Mouse (Mus musculus) kidney, postnatal 0 days (tissue): ENCODE results near the gene Vipr2. TPM values are rescaled to one million over a fixed set of nuclear protein-coding genes. Genes with fewer than 3 reads are reported as not detected.

ENCODE experiments used
- ATAC-seq: fragments of 200-750 bp; cut with Nextera tagmentation; replicated peaks from 2 replicates; pipeline ENCODE4 v1.8.0; 2017; ENCODE audit warnings: low read depth, moderate number of reproducible peaks, moderate TSS enrichment, moderate library complexity; ENCODE audit not compliant: low FRiP score
- DNase-seq: peaks from one replicate; pipeline ENCODE4 v3.0.0-alpha.2; 2016; ENCODE audit warnings: low spot score
- H3K27ac ChIP-seq: fragments of 300-500 bp; sonication (generic); 2 replicates; pipeline ENCODE4 v1.5.1; 2014; ENCODE audit warnings: mild to moderate bottlenecking
- H3K27me3 ChIP-seq: fragments of 300-500 bp; sonication (generic); 2 replicates; pipeline ENCODE4 v1.6.1; 2014; ENCODE audit warnings: low read length, mixed read lengths; ENCODE audit not compliant: insufficient read depth
- H3K36me3 ChIP-seq: fragments of 300-500 bp; sonication (generic); 2 replicates; pipeline ENCODE4 v1.6.1; 2014; ENCODE audit warnings: low read length, mixed read lengths; ENCODE audit not compliant: insufficient read depth
- H3K4me1 ChIP-seq: fragments of 300-500 bp; sonication (generic); replicated peaks from 2 replicates; pipeline ENCODE4 v1.6.1; 2014; ENCODE audit warnings: antibody characterized with exemption, low read length, mixed read lengths; ENCODE audit not compliant: insufficient read depth
- H3K4me2 ChIP-seq: fragments of 300-500 bp; sonication (generic); 2 replicates; pipeline ENCODE4 v1.6.1; 2014; ENCODE audit warnings: mild to moderate bottlenecking, low read length, moderate library complexity, mixed read lengths
- H3K4me3 ChIP-seq: fragments of 300-500 bp; sonication (generic); replicated peaks from 2 replicates; pipeline ENCODE4 v1.5.1; 2014; ENCODE audit warnings: low read depth, low read length
- H3K9ac ChIP-seq: fragments of 300-500 bp; sonication (generic); 2 replicates; pipeline ENCODE4 v1.6.1; 2014; ENCODE audit warnings: low read depth, low read length
- H3K9me3 ChIP-seq: fragments of 300-500 bp; sonication (generic); replicated peaks from 2 replicates; pipeline ENCODE4 v1.6.1; 2016; ENCODE audit warnings: low read length, inconsistent platforms, mixed read lengths
- CTCF ChIP-seq: IDR thresholded peaks from 2 replicates; pipeline ENCODE4 v1.5.1; 2016; ENCODE audit warnings: antibody characterized with exemption, low read depth, mild to moderate bottlenecking, moderate library complexity
- WGBS: fragments of 180-500 bp; shearing (Covaris S2); extraction: QIAGEN DNeasy Blood & Tissue Kit; methylation state at CpG from one replicate; pipeline ENCODE4 v1.1.7; 2014; 5-methylcytosine and 5-hydroxymethylcytosine counted together
- polyA plus RNA-seq: library from polyadenylated mRNA; unstranded; fragments of >200 nt; fragmentation: Nextera tagmentation; extraction: Ambion mirVana; gene quantifications from 2 replicates; pipeline ENCODE4 v1.2.1, GENCODE M21; 2015

Gene Vipr2
- polyA plus RNA-seq, 1 experiment from 2014 or later = 0.54 TPM

DNA sequence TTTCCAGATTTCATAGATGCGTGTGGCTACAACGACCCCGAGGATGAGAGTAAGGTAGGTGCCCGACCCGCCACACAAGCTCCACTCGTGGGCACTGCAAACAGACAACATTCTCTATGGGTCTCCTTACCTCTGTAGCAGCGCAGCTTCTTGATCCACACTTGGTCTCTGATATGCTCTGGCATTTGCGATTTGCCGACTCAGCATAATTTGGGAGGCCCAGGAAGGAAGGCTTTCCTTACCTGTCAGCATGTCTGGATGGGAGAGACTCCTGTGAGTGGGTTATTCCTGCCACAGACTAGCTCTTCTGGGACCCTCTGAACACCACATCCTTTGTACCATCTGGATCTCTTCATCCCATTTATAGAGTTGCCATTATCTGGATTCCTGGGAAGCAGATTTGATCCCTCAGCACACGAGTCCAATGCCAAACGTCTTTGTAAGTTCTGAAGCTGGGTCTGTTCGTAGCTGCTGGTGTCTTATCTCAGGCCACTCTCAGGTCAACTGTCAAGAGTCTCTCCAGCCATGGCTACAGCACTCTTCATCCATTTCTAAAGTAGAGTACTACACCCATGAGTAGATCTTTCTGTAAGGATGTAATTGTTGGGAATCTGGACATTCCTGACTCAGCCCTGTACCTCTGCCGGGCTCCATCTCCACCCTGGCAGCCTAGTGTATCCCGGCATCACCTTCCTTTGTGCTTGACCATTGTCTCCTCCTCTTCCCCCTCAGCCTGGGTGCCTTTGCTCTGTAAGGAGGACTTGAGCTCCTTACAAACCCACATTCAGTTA, 17.4 kb downstream of the Vipr2 start:
- ATAC-seq (no peak), DNase-seq (no peak)
- no peaks in the 10 kb centered on the region for H3K9me3 ChIP-seq
- H3K27me3 ChIP-seq = no peaks in the 10 kb centered on the region
- no peak overlapping the region for H3K9ac ChIP-seq
- no peaks in the 10 kb centered on the region for H3K4me1 ChIP-seq
- H3K36me3 ChIP-seq = no peaks in the 10 kb centered on the region
- no peak overlapping the region for H3K4me3 ChIP-seq
- TF ChIP-seq CTCF = no peak
- no peak overlapping the region for H3K4me2 ChIP-seq
- H3K27ac ChIP-seq = no peak overlapping the region
- WGBS = 81% methylated on average over 14 of the region's 14 CpGs

DNA sequence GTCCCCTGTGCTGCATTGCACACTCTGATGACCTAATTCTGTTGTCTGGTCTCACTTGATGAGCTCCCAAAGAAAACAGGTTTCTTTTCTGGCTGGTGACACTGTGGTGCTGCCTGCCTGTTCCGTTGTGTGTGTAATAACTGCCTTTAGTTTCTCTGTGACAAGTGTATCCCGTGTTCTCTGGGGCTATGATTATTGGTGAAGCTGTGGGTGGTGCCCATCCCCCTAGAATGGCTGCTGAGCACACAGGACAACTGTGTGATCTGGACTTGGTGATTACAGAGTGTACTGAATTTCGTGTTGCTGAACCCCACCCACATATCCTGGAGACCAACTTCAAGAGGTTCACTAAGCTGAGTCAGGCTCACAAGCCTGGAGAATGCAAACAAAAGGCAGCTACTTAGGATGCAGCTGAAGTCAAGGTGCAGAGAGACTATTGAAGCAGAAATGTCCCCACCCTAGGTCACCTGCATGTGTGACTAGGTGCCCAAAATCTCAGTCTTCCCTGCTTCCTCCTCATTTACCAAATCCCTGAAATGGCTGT, 18.9 kb downstream of the Vipr2 start:
- ATAC-seq = no peak
- Histone ChIP-seq H3K9ac (no peak overlapping the region), H3K4me2 (no peak overlapping the region), H3K27me3 (no peaks in the 10 kb centered on the region), H3K9me3 (no peaks in the 10 kb centered on the region), H3K27ac (no peak overlapping the region), H3K4me3 (no peak overlapping the region), H3K36me3 (no peaks in the 10 kb centered on the region), H3K4me1 (no peaks in the 10 kb centered on the region)
- no peak for DNase-seq
- WGBS = 60% methylated on average over 3 of the region's 3 CpGs
- no peak for TF ChIP-seq CTCF

- DNase-seq = no peak
- H3K27me3 ChIP-seq = no peaks in the 10 kb centered on the region
- H3K9ac ChIP-seq = no peak overlapping the region
- H3K36me3 ChIP-seq = no peaks in the 10 kb centered on the region
- WGBS = 88% methylated on average over 8 of the region's 8 CpGs
- H3K4me2 ChIP-seq = no peak overlapping the region
- no peak for ATAC-seq
- H3K9me3 ChIP-seq = no peaks in the 10 kb centered on the region
- TF ChIP-seq CTCF = no peak
- H3K4me3 ChIP-seq = no peak overlapping the region
- no peaks in the 10 kb centered on the region for H3K4me1 ChIP-seq
- no peak overlapping the region for H3K27ac ChIP-seq
These were observed 19.6 kb downstream of the Vipr2 start for GRCm38 (mm10) chr12:116097166-116097565.

- WGBS = 91% methylated on average over 2 of the region's 2 CpGs
- H3K27me3 ChIP-seq = no peaks in the 10 kb centered on the region
- no peak overlapping the region for H3K4me3 ChIP-seq
- no peaks in the 10 kb centered on the region for H3K9me3 ChIP-seq
- H3K9ac ChIP-seq = no peak overlapping the region
- no peaks in the 10 kb centered on the region for H3K36me3 ChIP-seq
- ATAC-seq (no peak), DNase-seq (no peak)
- no peaks in the 10 kb centered on the region for H3K4me1 ChIP-seq
- H3K4me2 ChIP-seq = no peak overlapping the region
- no peak for TF ChIP-seq CTCF
- H3K27ac ChIP-seq = no peak overlapping the region
These were observed 24.4 kb downstream of the Vipr2 start for GRCm38 (mm10) chr12:116101945-116102344.

DNA sequence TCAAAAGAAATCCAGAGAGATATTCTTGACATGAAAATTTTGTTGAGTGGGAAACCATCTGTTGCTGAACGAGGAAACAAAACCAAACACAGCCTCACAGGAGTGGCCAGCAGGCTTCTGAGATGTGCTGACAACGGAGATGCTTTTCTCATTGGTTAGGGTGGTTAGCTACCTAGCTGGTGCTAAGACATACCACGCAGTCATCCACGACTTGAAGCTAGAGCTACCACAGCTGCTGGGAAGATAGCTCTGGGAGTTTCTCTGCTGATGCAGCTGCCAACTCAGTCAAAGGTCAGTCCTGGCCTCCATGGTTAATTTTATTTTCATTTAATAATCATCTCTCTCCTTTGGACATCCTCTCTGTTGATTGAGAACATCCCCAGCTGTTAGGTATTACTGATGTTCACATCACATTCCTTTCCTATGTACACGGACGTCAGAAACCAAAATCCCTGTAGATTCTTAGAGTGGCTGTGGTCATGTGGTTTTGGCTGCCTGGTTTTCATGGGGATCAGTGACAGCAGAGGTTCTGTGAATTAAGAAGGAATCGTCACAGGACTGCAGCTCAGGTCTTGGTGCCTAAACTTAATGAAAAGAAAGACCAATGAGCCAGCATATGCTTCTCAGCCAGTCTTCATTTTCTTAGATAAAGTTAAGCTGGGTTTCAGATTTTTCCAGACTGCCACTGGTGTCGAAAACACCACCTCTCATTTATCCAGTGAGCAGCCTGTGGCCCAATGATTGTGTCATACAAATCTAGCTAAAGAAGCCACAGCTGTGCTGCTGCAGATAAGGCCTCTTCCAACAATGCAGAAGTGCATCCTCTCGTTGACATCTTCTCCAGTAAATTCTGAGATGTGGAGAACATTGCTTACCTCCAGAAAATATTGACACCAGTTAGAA, 32.2 kb downstream of the Vipr2 start:
- H3K4me2 ChIP-seq = no peak overlapping the region
- H3K4me3 ChIP-seq = no peak overlapping the region
- 77% methylated on average over 9 of the region's 9 CpGs for WGBS
- no peaks in the 10 kb centered on the region for H3K36me3 ChIP-seq
- ATAC-seq = no peak
- H3K27ac ChIP-seq = no peak overlapping the region
- no peaks in the 10 kb centered on the region for H3K4me1 ChIP-seq
- H3K27me3 ChIP-seq = no peaks in the 10 kb centered on the region
- H3K9me3 ChIP-seq = no peaks in the 10 kb centered on the region
- DNase-seq = no peak
- no peak overlapping the region for H3K9ac ChIP-seq
- TF ChIP-seq CTCF = no peak

GRCm38 (mm10) chr12:116111007-116111694, 33.6 kb downstream of the Vipr2 start:
- 71% methylated on average over 7 of the region's 7 CpGs for WGBS
- Histone ChIP-seq H3K36me3 (no peaks in the 10 kb centered on the region), H3K4me1 (no peaks in the 10 kb centered on the region), H3K4me3 (no peak overlapping the region), H3K9me3 (no peaks in the 10 kb centered on the region), H3K27ac (no peak overlapping the region), H3K4me2 (no peak overlapping the region), H3K27me3 (no peaks in the 10 kb centered on the region), H3K9ac (no peak overlapping the region)
- TF ChIP-seq CTCF = no peak
- ATAC-seq (no peak), DNase-seq (peak; percentile 1)
